Mouse (Mus musculus): Measurements from ENCODE around the gene Cxcr2. TPM values are rescaled to one million over a fixed set of nuclear protein-coding genes. Genes with fewer than 3 reads are reported as not detected.
"Not testable (repeated sequence)": the region's sequence is repeated elsewhere in the genome, so short reads cannot be mapped to it uniquely, and the experiment has no call there.

The Cxcr2 gene
- polyA plus RNA-seq, 1 experiment: not detected

- TF ChIP-seq CTCF (IDR thresholded peaks at IDR 0.05; ENCODE audit: borderline replicate concordance, insufficient read depth, low read length) (no peak), POLR2A (IDR thresholded peaks at IDR 0.05; ENCODE audit: low read depth, low read length) (no peak)
- Histone ChIP-seq H3K4me1 (ENCODE audit: control insufficient read depth, insufficient read depth, low read length) (no peaks in the 10 kb centered on the region), H3K4me3 (ENCODE audit: insufficient read depth, low read length) (no peak overlapping the region), H3K27ac (ENCODE audit: insufficient read depth, low read length) (no peak overlapping the region)
Observed at GRCm38 (mm10) chr1:74135326-74135950, 18.4 kb upstream of the Cxcr2 start.

- TF ChIP-seq CTCF (IDR thresholded peaks at IDR 0.05; ENCODE audit: borderline replicate concordance, insufficient read depth, low read length) (no peak), POLR2A (IDR thresholded peaks at IDR 0.05; ENCODE audit: low read depth, low read length) (no peak)
- Histone ChIP-seq H3K27ac (ENCODE audit: insufficient read depth, low read length) (no peak overlapping the region), H3K4me3 (ENCODE audit: insufficient read depth, low read length) (no peak overlapping the region), H3K4me1 (ENCODE audit: control insufficient read depth, insufficient read depth, low read length) (no peaks in the 10 kb centered on the region)
Observed at GRCm38 (mm10) chr1:74139415-74139814, 14.4 kb upstream of the Cxcr2 start.

GRCm38 (mm10) chr1:74141781-74142180, 12.0 kb upstream of the Cxcr2 start:
- H3K4me3 ChIP-seq (ENCODE audit: insufficient read depth, low read length): no peak overlapping the region
- H3K4me1 ChIP-seq (ENCODE audit: control insufficient read depth, insufficient read depth, low read length): no peaks in the 10 kb centered on the region
- H3K27ac ChIP-seq (ENCODE audit: insufficient read depth, low read length): no peak overlapping the region
- TF ChIP-seq CTCF (IDR thresholded peaks at IDR 0.05; ENCODE audit: borderline replicate concordance, insufficient read depth, low read length): no peak
- no peak for TF ChIP-seq POLR2A (IDR thresholded peaks at IDR 0.05; ENCODE audit: low read depth, low read length)

GRCm38 (mm10) chr1:74149106-74149885, 4.5 kb upstream of the Cxcr2 start:
- peaks cover 6% of the 10 kb centered on the region for H3K4me1 ChIP-seq (ENCODE audit: control insufficient read depth, insufficient read depth, low read length)
- H3K27ac ChIP-seq (ENCODE audit: insufficient read depth, low read length): no peak overlapping the region
- no peak overlapping the region for H3K4me3 ChIP-seq (ENCODE audit: insufficient read depth, low read length)
- TF ChIP-seq POLR2A (IDR thresholded peaks at IDR 0.05; ENCODE audit: low read depth, low read length) (no peak), CTCF (IDR thresholded peaks at IDR 0.05; ENCODE audit: borderline replicate concordance, insufficient read depth, low read length) (no peak)

GRCm38 (mm10) chr1:74150101-74150500, 3.7 kb upstream of the Cxcr2 start:
- no peak for TF ChIP-seq POLR2A (IDR thresholded peaks at IDR 0.05; ENCODE audit: low read depth, low read length)
- TF ChIP-seq CTCF (IDR thresholded peaks at IDR 0.05; ENCODE audit: borderline replicate concordance, insufficient read depth, low read length): no peak
- H3K4me3 ChIP-seq (ENCODE audit: insufficient read depth, low read length): no peak overlapping the region
- no peak overlapping the region for H3K27ac ChIP-seq (ENCODE audit: insufficient read depth, low read length)
- H3K4me1 ChIP-seq (ENCODE audit: control insufficient read depth, insufficient read depth, low read length): peaks cover 6% of the 10 kb centered on the region

- Histone ChIP-seq H3K4me1 (ENCODE audit: control insufficient read depth, insufficient read depth, low read length) (peaks cover 11% of the 10 kb centered on the region), H3K27ac (ENCODE audit: insufficient read depth, low read length) (no peak overlapping the region), H3K4me3 (ENCODE audit: insufficient read depth, low read length) (no peak overlapping the region)
- TF ChIP-seq CTCF (IDR thresholded peaks at IDR 0.05; ENCODE audit: borderline replicate concordance, insufficient read depth, low read length): no peak
- no peak for TF ChIP-seq POLR2A (IDR thresholded peaks at IDR 0.05; ENCODE audit: low read depth, low read length)
Observed at GRCm38 (mm10) chr1:74151091-74151490, 2.7 kb upstream of the Cxcr2 start.

- TF ChIP-seq CTCF (IDR thresholded peaks at IDR 0.05; ENCODE audit: borderline replicate concordance, insufficient read depth, low read length) (no peak), POLR2A (IDR thresholded peaks at IDR 0.05; ENCODE audit: low read depth, low read length) (no peak)
- Histone ChIP-seq H3K27ac (ENCODE audit: insufficient read depth, low read length) (no peak overlapping the region), H3K4me3 (ENCODE audit: insufficient read depth, low read length) (no peak overlapping the region), H3K4me1 (ENCODE audit: control insufficient read depth, insufficient read depth, low read length) (peaks cover 5% of the 10 kb centered on the region)
Observed at GRCm38 (mm10) chr1:74155435-74156012, 1.7 kb downstream of the Cxcr2 start.

GRCm38 (mm10) chr1:74156381-74156910, 2.7 kb downstream of the Cxcr2 start:
- H3K4me1 ChIP-seq (ENCODE audit: control insufficient read depth, insufficient read depth, low read length): peaks cover 5% of the 10 kb centered on the region
- TF ChIP-seq POLR2A (IDR thresholded peaks at IDR 0.05; ENCODE audit: low read depth, low read length) (no peak), CTCF (IDR thresholded peaks at IDR 0.05; ENCODE audit: borderline replicate concordance, insufficient read depth, low read length) (no peak)
- no peak overlapping the region for H3K4me3 ChIP-seq (ENCODE audit: insufficient read depth, low read length)
- no peak overlapping the region for H3K27ac ChIP-seq (ENCODE audit: insufficient read depth, low read length)

- not testable (repeated sequence) for H3K4me1 ChIP-seq (ENCODE audit: control insufficient read depth, insufficient read depth, low read length); H3K4me3 ChIP-seq (ENCODE audit: insufficient read depth, low read length); H3K27ac ChIP-seq (ENCODE audit: insufficient read depth, low read length)
Observed at GRCm38 (mm10) chr1:74159613-74160012, 5.8 kb downstream of the Cxcr2 start.

- TF ChIP-seq CTCF (IDR thresholded peaks at IDR 0.05; ENCODE audit: borderline replicate concordance, insufficient read depth, low read length) (no peak), POLR2A (IDR thresholded peaks at IDR 0.05; ENCODE audit: low read depth, low read length) (no peak)
- Histone ChIP-seq H3K27ac (ENCODE audit: insufficient read depth, low read length) (no peak overlapping the region), H3K4me1 (ENCODE audit: control insufficient read depth, insufficient read depth, low read length) (peaks cover 5% of the 10 kb centered on the region), H3K4me3 (ENCODE audit: insufficient read depth, low read length) (no peak overlapping the region)
Observed at GRCm38 (mm10) chr1:74160036-74160435, 6.2 kb downstream of the Cxcr2 start.
